In the genomic region with DNA sequence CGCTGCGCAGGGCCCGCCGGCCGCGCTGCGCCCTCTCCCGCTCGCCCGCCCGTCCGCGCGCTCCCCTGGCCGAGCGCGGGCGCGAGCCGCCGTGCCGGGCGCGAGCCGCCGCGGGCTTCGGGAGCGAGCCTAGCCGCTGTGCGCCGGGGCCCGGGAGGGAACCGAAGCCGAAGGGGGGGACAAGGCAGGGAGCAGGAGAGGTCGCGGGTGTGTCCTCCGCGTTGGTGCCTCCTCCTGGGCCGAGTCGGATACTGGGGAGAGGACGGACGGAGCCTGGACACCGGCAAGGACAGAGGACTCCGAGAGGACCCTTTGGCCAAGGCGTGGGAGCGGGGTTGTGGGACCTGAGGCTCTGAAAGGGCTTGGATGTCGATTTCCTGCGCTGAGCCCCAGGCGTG, we compare ENCODE assay signal across 8 mouse cellular contexts. TPM values are rescaled to one million over a fixed set of nuclear protein-coding genes. Genes with fewer than 3 reads are reported as not detected.
DNase-seq lines count a peak whose midpoint lies in the region; ATAC-seq lines count a peak whose summit lies in the region.

A gene (minus strand): TSS at position 57 of the 398 bp plus-strand sequence.

- H3K9me3 ChIP-seq in heart, embryonic 11.5 days (replicated peaks; ENCODE audit: control insufficient read depth, low read length): no peaks in the 10 kb centered on the region

- no peak within 1 kb of the TSS for H3K27ac ChIP-seq in heart, embryonic 11.5 days (ENCODE audit: low read depth, low read length)

- H3K27me3 ChIP-seq in heart, embryonic 11.5 days (ENCODE audit: control insufficient read depth, insufficient read depth, low read length): peaks cover 42% of the 10 kb centered on the region

- DNase-seq in ovary, postnatal 10 days (ENCODE audit: low spot score): peak; percentile 12
- no peak for DNase-seq in ovary, adult 18-20 months (ENCODE audit: low spot score)
- DNase-seq in cerebellum, adult 9-10 months: peak; percentile 22
- peak; percentile 17 for DNase-seq in layer of hippocampus, adult 9-11 months
- peak; percentile 20 to 48 for DNase-seq in lung, postnatal 4 days
- peak; percentile 54 for DNase-seq in testis, postnatal 10 days (ENCODE audit: low spot score)
- DNase-seq in thymus, postnatal 14 days: no peak

- WGBS in heart, embryonic 11.5 days (ENCODE audit: insufficient replicate concordance): under 1% methylated on average over 36 of the region's 50 CpGs

- H3K4me2 ChIP-seq in heart, embryonic 11.5 days: peak within 1 kb of the TSS; percentile 98

- peak within 1 kb of the TSS; percentile 71 for H3K9ac ChIP-seq in heart, embryonic 11.5 days (ENCODE audit: low read depth, low read length)

- H3K4me1 ChIP-seq in heart, embryonic 11.5 days (ENCODE audit: control insufficient read depth, insufficient read depth, low read length): no peaks in the 10 kb centered on the region; the same call in 1 of the 2 replicates

- no peak; the same call in 1 of the 2 replicates for ATAC-seq in heart, embryonic 11.5 days (replicated peaks; ENCODE audit: insufficient number of reproducible peaks, low FRiP score, low TSS enrichment)

- no peaks in the 10 kb centered on the region for H3K36me3 ChIP-seq in heart, embryonic 11.5 days (ENCODE audit: control insufficient read depth, insufficient read depth, low read length)

- peak within 1 kb of the TSS; percentile 66 for H3K4me3 ChIP-seq in heart, embryonic 11.5 days (ENCODE audit: low read depth, low read length)

RNA-seq across cellular contexts. Expression of the gene that starts here (rescaled TPM):
- polyA plus RNA-seq in heart, embryonic 11.5 days (2014; fragmentation: Nextera tagmentation; extraction: Ambion mirVana): 0.49 and 0.89 TPM in 2 replicates

Comparison
In these comparisons a context has a peak if more than half of its experiments do, and no peak if none do; other contexts are left out.
1. DNase-seq: peak in ovary, postnatal 10 days (single experiment), cerebellum, adult 9-10 months (single experiment), layer of hippocampus, adult 9-11 months (single experiment), lung, postnatal 4 days (2 of 2) and testis, postnatal 10 days (single experiment); none in ovary, adult 18-20 months (single experiment) and thymus, postnatal 14 days (single experiment).